Mouse (Mus musculus) lung, postnatal 4 days (tissue): ENCODE data around the gene Csmd2.

Source experiments
- DNase-seq, 2 experiments: peaks; one replicate each; pipeline ENCODE4 v3.0.0; 2021

Gene Csmd2

GRCm38 (mm10) chr4:128141161-128142101 lies 153.8 kb downstream of the Csmd2 start:
- no peak for DNase-seq

- DNase-seq = no peak
These were observed 154.6 kb downstream of the Csmd2 start for GRCm38 (mm10) chr4:128142279-128142678.

- no peak for DNase-seq
These were observed 155.5 kb downstream of the Csmd2 start for GRCm38 (mm10) chr4:128143147-128143546.

- DNase-seq = no peak
These were observed 161.9 kb downstream of the Csmd2 start for GRCm38 (mm10) chr4:128149524-128149923.

GRCm38 (mm10) chr4:128152066-128152465 lies 164.4 kb downstream of the Csmd2 start:
- DNase-seq = no peak

GRCm38 (mm10) chr4:128153144-128153543 lies 165.5 kb downstream of the Csmd2 start:
- no peak for DNase-seq

- DNase-seq = peak in 1 of 2 experiments; percentile 11
These were observed 167.6 kb downstream of the Csmd2 start for GRCm38 (mm10) chr4:128155226-128155625.

GRCm38 (mm10) chr4:128160656-128161055 lies 173.0 kb downstream of the Csmd2 start:
- DNase-seq = no peak

- peak in 1 of 2 experiments; percentile 6 for DNase-seq
These were observed 182.5 kb downstream of the Csmd2 start for GRCm38 (mm10) chr4:128170181-128170580.

GRCm38 (mm10) chr4:128171233-128171632 lies 183.6 kb downstream of the Csmd2 start:
- DNase-seq = peak in 1 of 2 experiments; percentile 13

GRCm38 (mm10) chr4:128171701-128172100 lies 184.0 kb downstream of the Csmd2 start:
- DNase-seq = no peak

- DNase-seq = no peak
These were observed 191.3 kb downstream of the Csmd2 start for GRCm38 (mm10) chr4:128178974-128179373.

GRCm38 (mm10) chr4:128179581-128179980 lies 191.9 kb downstream of the Csmd2 start:
- no peak for DNase-seq

- no peak for DNase-seq
These were observed 197.1 kb downstream of the Csmd2 start for GRCm38 (mm10) chr4:128184747-128185146.

- DNase-seq = no peak
These were observed 206.8 kb downstream of the Csmd2 start for GRCm38 (mm10) chr4:128194454-128194853.

GRCm38 (mm10) chr4:128217991-128218595 lies 230.4 kb downstream of the Csmd2 start:
- DNase-seq = no peak

GRCm38 (mm10) chr4:128224453-128224852 lies 236.8 kb downstream of the Csmd2 start:
- no peak for DNase-seq

GRCm38 (mm10) chr4:128227377-128228316 lies 240.0 kb downstream of the Csmd2 start:
- no peak for DNase-seq

- DNase-seq = no peak
These were observed 245.8 kb downstream of the Csmd2 start for GRCm38 (mm10) chr4:128233458-128233857.

- DNase-seq = no peak
These were observed 251.5 kb downstream of the Csmd2 start for GRCm38 (mm10) chr4:128239113-128239512.

GRCm38 (mm10) chr4:128241075-128241853 lies 253.6 kb downstream of the Csmd2 start:
- DNase-seq = no peak

GRCm38 (mm10) chr4:128241854-128242356 lies 254.2 kb downstream of the Csmd2 start:
- no peak for DNase-seq
